Mouse (Mus musculus) spleen, adult 2 months (tissue): Measurements from ENCODE around the gene Slc36a3. TPM values are rescaled to one million over a fixed set of nuclear protein-coding genes. Genes with fewer than 3 reads are reported as not detected.

Source experiments
- DNase-seq, 2 experiments: peaks; one replicate each; pipeline versions ENCODE4 v3.0.0 to v3.0.0-alpha.2; 2012 to 2021; ENCODE audit warnings: low spot score in 2 of 2, low read depth in 1 of 2
- H3K27ac ChIP-seq: fragments of 200-500 bp; 2 replicates; pipeline ENCODE4 v1.5.1; 2012; ENCODE audit warnings: low read length, inconsistent platforms; ENCODE audit not compliant: insufficient read depth
- H3K27me3 ChIP-seq: fragments of 200-500 bp; 2 replicates; pipeline ENCODE4 v1.6.1; 2012; ENCODE audit warnings: mild to moderate bottlenecking, moderate library complexity, low read length, inconsistent platforms; ENCODE audit not compliant: control insufficient read depth, insufficient read depth
- H3K36me3 ChIP-seq: fragments of 200-500 bp; 2 replicates; pipeline ENCODE4 v1.6.1; 2012; ENCODE audit warnings: mild to moderate bottlenecking, low read length, inconsistent platforms; ENCODE audit not compliant: control insufficient read depth, insufficient read depth
- H3K4me1 ChIP-seq: fragments of 200-500 bp; 2 replicates; pipeline ENCODE4 v1.6.1; 2011; ENCODE audit warnings: inconsistent platforms; ENCODE audit not compliant: control insufficient read depth, insufficient read depth, insufficient read length
- H3K4me3 ChIP-seq: fragments of 200-500 bp; 2 replicates; pipeline ENCODE4 v1.5.1; 2011; ENCODE audit warnings: mild to moderate bottlenecking, inconsistent platforms; ENCODE audit not compliant: insufficient read depth, insufficient read length; ENCODE audit errors: extremely low read depth
- CTCF ChIP-seq: fragments of 200-500 bp; IDR thresholded peaks from 2 replicates; pipeline ENCODE4 v1.5.1; 2011; ENCODE audit warnings: mild to moderate bottlenecking, inconsistent platforms; ENCODE audit not compliant: insufficient read depth, insufficient read length, insufficient replicate concordance; ENCODE audit errors: extremely low read depth
- POLR2A ChIP-seq: fragments of 200-500 bp; IDR thresholded peaks from 2 replicates; pipeline ENCODE4 v1.6.1; 2011; ENCODE audit warnings: low read depth, low read length, inconsistent platforms
- WGBS: fragments of 180-500 bp; shearing (Covaris S2); methylation state at CpG from one replicate; pipeline ENCODE4 v1.1.7; 2018; 5-methylcytosine and 5-hydroxymethylcytosine counted together
- polyA plus RNA-seq: library from polyadenylated mRNA; depleted of rRNA; stranded (reverse); fragments of >200 nt; gene quantifications from 2 replicates; pipeline ENCODE4 v1.2.3, GENCODE M21; 2012

Slc36a3 gene
- polyA plus RNA-seq, 1 experiment: 1.4 TPM

DNA sequence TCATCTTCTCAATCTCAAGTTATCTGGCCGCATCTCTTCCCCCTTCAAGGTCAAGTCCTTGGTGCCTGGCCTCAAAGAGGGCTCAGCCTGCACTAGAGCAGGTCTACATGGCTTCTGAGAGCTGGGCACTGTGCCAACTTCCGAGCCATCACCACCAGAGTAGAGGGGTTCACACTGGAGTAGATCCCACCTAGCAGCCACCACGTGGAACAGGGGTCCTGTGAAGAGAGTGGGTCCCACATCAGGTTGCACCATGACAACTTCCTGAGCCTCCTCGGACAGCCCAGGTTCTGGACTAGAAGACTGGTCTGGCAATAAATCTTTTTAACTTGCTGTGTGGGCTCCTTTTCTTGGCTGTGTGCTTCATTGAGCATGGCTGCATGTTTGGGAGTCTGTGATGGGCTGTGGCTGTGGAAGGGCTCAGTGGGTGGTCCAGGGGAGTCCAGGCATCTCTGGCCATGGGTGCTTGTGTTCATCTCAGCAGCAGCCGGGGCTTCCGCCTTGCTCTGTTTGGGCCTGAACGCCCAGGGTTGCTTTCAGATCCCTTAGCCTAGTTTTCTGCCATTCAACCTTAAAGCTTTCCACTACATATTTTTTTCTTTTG lies 40.8 kb downstream of the Slc36a3 start:
- Histone ChIP-seq H3K27me3 (no peaks in the 10 kb centered on the region), H3K4me3 (no peak overlapping the region), H3K36me3 (peaks cover 37% of the 10 kb centered on the region), H3K27ac (no peak overlapping the region), H3K4me1 (no peaks in the 10 kb centered on the region; the same call in 1 of the 2 replicates)
- TF ChIP-seq POLR2A: no peak
- no peak for DNase-seq
- WGBS: 86% methylated on average over 7 of the region's 7 CpGs

DNA sequence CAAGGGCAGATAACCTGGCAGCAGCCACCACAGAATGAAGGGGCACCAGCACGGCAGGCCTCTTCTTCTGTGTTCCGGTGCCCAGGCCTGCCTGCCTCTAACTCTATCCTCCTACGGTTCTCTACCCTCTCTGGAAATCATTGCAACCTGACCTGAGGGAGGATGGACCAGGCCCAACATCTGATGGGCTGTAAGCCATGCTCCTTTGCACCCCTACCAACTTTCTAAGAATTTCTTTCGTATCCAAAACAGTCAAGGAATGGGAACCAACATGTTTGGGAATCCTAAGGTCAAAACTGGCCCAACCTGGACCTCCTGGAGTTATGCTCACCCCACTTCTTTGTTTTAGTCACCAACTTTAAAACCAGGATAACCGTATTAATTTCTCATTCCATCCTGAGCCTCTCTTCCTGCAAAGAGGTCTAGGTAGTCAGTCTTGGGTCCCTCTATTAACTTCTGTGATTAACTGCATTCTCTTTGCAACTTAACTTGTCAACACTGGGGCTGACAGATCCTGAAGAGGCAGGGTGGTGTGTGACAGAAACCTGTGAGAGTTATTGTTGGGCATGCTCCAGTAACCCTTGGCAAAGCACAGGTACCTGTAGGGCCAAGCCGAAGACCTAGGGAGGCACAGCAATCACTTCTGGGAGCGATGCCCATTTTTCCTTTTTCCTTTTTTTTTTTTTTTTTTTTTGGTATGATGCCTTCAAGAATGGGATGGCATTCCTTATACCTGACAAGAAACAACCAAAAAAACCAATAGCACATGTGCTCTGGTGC lies 41.8 kb downstream of the Slc36a3 start:
- no peak overlapping the region for H3K4me3 ChIP-seq
- peaks cover 44% of the 10 kb centered on the region for H3K36me3 ChIP-seq
- WGBS: 90% methylated on average over 7 of the region's 7 CpGs
- H3K4me1 ChIP-seq: no peaks in the 10 kb centered on the region; the same call in 1 of the 2 replicates
- no peak overlapping the region for H3K27ac ChIP-seq
- no peaks in the 10 kb centered on the region for H3K27me3 ChIP-seq
- TF ChIP-seq POLR2A (no peak), CTCF (no peak)
- DNase-seq: no peak

DNA sequence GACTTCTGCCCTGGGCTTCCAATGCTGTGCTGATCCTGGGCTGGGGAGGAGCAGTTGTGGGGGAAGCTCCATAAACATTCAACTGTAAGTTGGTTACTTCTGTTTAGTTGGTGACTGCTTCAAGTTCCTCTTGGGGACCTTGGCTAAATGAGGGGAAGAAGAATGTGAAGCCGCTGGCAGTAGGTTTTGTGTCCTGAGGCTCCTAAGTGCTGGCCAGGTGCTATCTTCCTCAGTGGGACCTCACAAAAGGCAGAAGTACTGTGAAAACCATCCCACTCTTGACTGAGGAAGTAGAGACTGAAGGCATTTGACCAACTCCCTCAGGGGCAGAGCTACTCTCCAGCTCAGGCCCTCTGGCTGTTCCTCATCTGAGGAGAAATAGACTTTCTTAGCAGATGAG lies 44.9 kb downstream of the Slc36a3 start:
- Histone ChIP-seq H3K4me1 (no peaks in the 10 kb centered on the region; the same call in 1 of the 2 replicates), H3K36me3 (peaks cover 59% of the 10 kb centered on the region), H3K27ac (peak overlapping the region; percentile 33), H3K27me3 (no peaks in the 10 kb centered on the region), H3K4me3 (no peak overlapping the region)
- TF ChIP-seq POLR2A (no peak), CTCF (no peak)
- DNase-seq: peak in 1 of 2 experiments; percentile 18
- WGBS: 39% methylated on average over 1 of the region's 1 CpGs

GRCm38 (mm10) chr11:55105389-55105788 lies 46.1 kb downstream of the Slc36a3 start:
- no peak for TF ChIP-seq CTCF
- no peak for TF ChIP-seq POLR2A
- no peak overlapping the region for H3K4me3 ChIP-seq
- 80% methylated on average over 4 of the region's 4 CpGs for WGBS
- H3K27ac ChIP-seq: no peak overlapping the region
- peaks cover 57% of the 10 kb centered on the region for H3K36me3 ChIP-seq
- peaks cover 5% of the 10 kb centered on the region; the same call in 1 of the 2 replicates for H3K4me1 ChIP-seq
- no peak for DNase-seq
- H3K27me3 ChIP-seq: no peaks in the 10 kb centered on the region

- H3K27ac ChIP-seq: no peak overlapping the region
- peaks cover 38% of the 10 kb centered on the region for H3K36me3 ChIP-seq
- H3K4me1 ChIP-seq: peaks cover 13% of the 10 kb centered on the region
- TF ChIP-seq POLR2A: no peak
- no peak for TF ChIP-seq CTCF
- no peak overlapping the region for H3K4me3 ChIP-seq
- H3K27me3 ChIP-seq: no peaks in the 10 kb centered on the region
- no peak for DNase-seq
- 89% methylated on average over 3 of the region's 3 CpGs for WGBS
Measured at GRCm38 (mm10) chr11:55103229-55103628, 48.3 kb downstream of the Slc36a3 start.

GRCm38 (mm10) chr11:55102015-55102414 lies 49.5 kb downstream of the Slc36a3 start:
- no peak for DNase-seq
- WGBS: 87% methylated on average over 3 of the region's 3 CpGs

GRCm38 (mm10) chr11:55099868-55100267 lies 51.6 kb downstream of the Slc36a3 start:
- peak; percentile 34 to 39 for DNase-seq
- H3K4me3 ChIP-seq: peak overlapping the region; percentile 40
- H3K4me1 ChIP-seq: peaks cover 13% of the 10 kb centered on the region
- TF ChIP-seq CTCF (no peak), POLR2A (no peak)
- WGBS: 16% methylated on average over 4 of the region's 4 CpGs
- H3K27me3 ChIP-seq: no peaks in the 10 kb centered on the region
- H3K36me3 ChIP-seq: peaks cover 17% of the 10 kb centered on the region
- H3K27ac ChIP-seq: peak overlapping the region; percentile 72

More at GRCm38 (mm10) chr11:55102015-55102414, 49.5 kb downstream of the Slc36a3 start:
- Histone ChIP-seq H3K4me1 (peaks cover 13% of the 10 kb centered on the region), H3K27ac (no peak overlapping the region), H3K36me3 (peaks cover 30% of the 10 kb centered on the region), H3K4me3 (no peak overlapping the region), H3K27me3 (no peaks in the 10 kb centered on the region)
- TF ChIP-seq CTCF (no peak), POLR2A (no peak)
